Mouse (Mus musculus) intestine, embryonic 15.5 days (tissue): ENCODE measurements at regions not wholly inside any gene's neighbourhood (a gene's known extent, or its start where the extent isn't known, plus 50 kb on each side); places are given as distances from the start of the nearest gene placed in this dataset.

Experiments used
- ATAC-seq: fragments of 200-750 bp; cut with Nextera tagmentation; 2 replicates; pipeline ENCODE4 v1.8.0; 2017; ENCODE audit warnings: moderate TSS enrichment, moderate library complexity
- H3K27ac ChIP-seq: fragments of 300-500 bp; sonication (generic); 2 replicates; pipeline ENCODE4 v1.5.1; 2015; ENCODE audit warnings: mild to moderate bottlenecking, inconsistent platforms
- H3K27me3 ChIP-seq: fragments of 300-500 bp; sonication (generic); replicated peaks from 2 replicates; pipeline ENCODE4 v1.6.1; 2015; ENCODE audit warnings: inconsistent platforms
- H3K36me3 ChIP-seq: fragments of 300-500 bp; sonication (generic); 2 replicates; pipeline ENCODE4 v1.6.1; 2015; ENCODE audit warnings: inconsistent platforms
- H3K4me1 ChIP-seq: fragments of 300-500 bp; sonication (generic); replicated peaks from 2 replicates; pipeline ENCODE4 v1.6.1; 2015; ENCODE audit warnings: inconsistent platforms
- H3K4me2 ChIP-seq: fragments of 300-500 bp; sonication (generic); replicated peaks from 2 replicates; pipeline ENCODE4 v1.6.1; 2015; ENCODE audit warnings: mild to moderate bottlenecking, inconsistent platforms
- H3K4me3 ChIP-seq: fragments of 300-500 bp; sonication (generic); replicated peaks from 2 replicates; pipeline ENCODE4 v1.5.1; 2015; ENCODE audit warnings: inconsistent platforms
- H3K9ac ChIP-seq: fragments of 300-500 bp; sonication (generic); 2 replicates; pipeline ENCODE4 v1.6.1; 2015; ENCODE audit warnings: inconsistent platforms
- H3K9me3 ChIP-seq: fragments of 300-500 bp; sonication (generic); 2 replicates; pipeline ENCODE4 v1.6.1; 2016; ENCODE audit warnings: inconsistent platforms
- whole genome bisulfite sequencing: fragments of 180-500 bp; shearing (Covaris S2); methylation state at CpG from one replicate; pipeline ENCODE4 v1.1.7; 2015; 5-methylcytosine and 5-hydroxymethylcytosine counted together

GRCm38 (mm10) chr14:98768845-98769244, 225.3 kb downstream of the Rpl36a-ps1 start:
- 79% methylated on average over 2 of the region's 2 CpGs for WGBS
- no peak overlapping the region for H3K9ac ChIP-seq
- H3K27ac ChIP-seq, result no peak overlapping the region

GRCm38 (mm10) chr14:98767481-98767880, 226.6 kb downstream of the Rpl36a-ps1 start:
- H3K27me3 ChIP-seq, result no peaks in the 10 kb centered on the region
- no peak overlapping the region for H3K4me3 ChIP-seq
- WGBS, result 87% methylated on average over 7 of the region's 7 CpGs
- H3K4me2 ChIP-seq, result no peak overlapping the region
- H3K36me3 ChIP-seq, result no peaks in the 10 kb centered on the region
- H3K4me1 ChIP-seq, result no peaks in the 10 kb centered on the region
- H3K27ac ChIP-seq, result no peak overlapping the region
- no peak overlapping the region for H3K9ac ChIP-seq
- ATAC-seq, result no peak
- H3K9me3 ChIP-seq, result no peaks in the 10 kb centered on the region

More at GRCm38 (mm10) chr14:98768845-98769244, 225.3 kb downstream of the Rpl36a-ps1 start:
- Histone ChIP-seq H3K4me3 (no peak overlapping the region), H3K36me3 (no peaks in the 10 kb centered on the region), H3K4me1 (no peaks in the 10 kb centered on the region), H3K9me3 (no peaks in the 10 kb centered on the region), H3K4me2 (no peak overlapping the region), H3K27me3 (no peaks in the 10 kb centered on the region)
- no peak for ATAC-seq

GRCm38 (mm10) chr14:98765358-98765757, 228.8 kb downstream of the Rpl36a-ps1 start:
- no peak overlapping the region for H3K9ac ChIP-seq
- H3K4me1 ChIP-seq, result no peaks in the 10 kb centered on the region
- H3K27ac ChIP-seq, result no peak overlapping the region
- no peak overlapping the region for H3K4me3 ChIP-seq
- H3K36me3 ChIP-seq, result no peaks in the 10 kb centered on the region
- no peaks in the 10 kb centered on the region for H3K9me3 ChIP-seq
- H3K27me3 ChIP-seq, result no peaks in the 10 kb centered on the region
- H3K4me2 ChIP-seq, result no peak overlapping the region
- no peak for ATAC-seq

- Histone ChIP-seq H3K36me3 (no peaks in the 10 kb centered on the region), H3K27ac (no peak overlapping the region), H3K27me3 (no peaks in the 10 kb centered on the region), H3K4me2 (no peak overlapping the region), H3K4me3 (no peak overlapping the region), H3K9ac (no peak overlapping the region), H3K4me1 (no peaks in the 10 kb centered on the region), H3K9me3 (no peaks in the 10 kb centered on the region)
- 90% methylated on average over 6 of the region's 6 CpGs for WGBS
- no peak for ATAC-seq
Measured at GRCm38 (mm10) chr14:98750766-98751165, 243.4 kb downstream of the Rpl36a-ps1 start.

GRCm38 (mm10) chr14:98749086-98750027, 244.8 kb downstream of the Rpl36a-ps1 start:
- H3K36me3 ChIP-seq, result no peaks in the 10 kb centered on the region

GRCm38 (mm10) chr14:98747159-98747775, 246.9 kb downstream of the Rpl36a-ps1 start:
- 34% methylated on average over 16 of the region's 16 CpGs for WGBS

More at GRCm38 (mm10) chr14:98749086-98750027, 244.8 kb downstream of the Rpl36a-ps1 start:
- ATAC-seq, result no peak
- Histone ChIP-seq H3K4me3 (no peak overlapping the region), H3K9ac (no peak overlapping the region), H3K9me3 (no peaks in the 10 kb centered on the region), H3K4me1 (no peaks in the 10 kb centered on the region), H3K27ac (no peak overlapping the region), H3K4me2 (no peak overlapping the region), H3K27me3 (no peaks in the 10 kb centered on the region)
- WGBS, result 75% methylated on average over 14 of the region's 14 CpGs

GRCm38 (mm10) chr14:98730375-98730774, 263.7 kb downstream of the Rpl36a-ps1 start:
- no peak for ATAC-seq
- WGBS, result 88% methylated on average over 3 of the region's 3 CpGs
- H3K9ac ChIP-seq, result no peak overlapping the region

More at GRCm38 (mm10) chr14:98747159-98747775, 246.9 kb downstream of the Rpl36a-ps1 start:
- peak; percentile 73 for ATAC-seq
- no peaks in the 10 kb centered on the region for H3K36me3 ChIP-seq
- H3K4me3 ChIP-seq, result no peak overlapping the region
- H3K9me3 ChIP-seq, result no peaks in the 10 kb centered on the region
- no peaks in the 10 kb centered on the region for H3K27me3 ChIP-seq
- H3K4me2 ChIP-seq, result no peak overlapping the region
- no peak overlapping the region for H3K27ac ChIP-seq
- no peak overlapping the region for H3K9ac ChIP-seq
- no peaks in the 10 kb centered on the region for H3K4me1 ChIP-seq

GRCm38 (mm10) chr14:98728863-98729262, 265.3 kb downstream of the Rpl36a-ps1 start:
- no peak overlapping the region for H3K9ac ChIP-seq
- no peak overlapping the region for H3K27ac ChIP-seq
- H3K9me3 ChIP-seq, result no peaks in the 10 kb centered on the region
- no peaks in the 10 kb centered on the region for H3K4me1 ChIP-seq
- no peak overlapping the region for H3K4me2 ChIP-seq
- no peak for ATAC-seq
- H3K36me3 ChIP-seq, result no peaks in the 10 kb centered on the region
- WGBS, result 65% methylated on average over 2 of the region's 2 CpGs
- no peak overlapping the region for H3K4me3 ChIP-seq
- H3K27me3 ChIP-seq, result no peaks in the 10 kb centered on the region

More at GRCm38 (mm10) chr14:98730375-98730774, 263.7 kb downstream of the Rpl36a-ps1 start:
- Histone ChIP-seq H3K4me2 (no peak overlapping the region), H3K9me3 (no peaks in the 10 kb centered on the region), H3K27me3 (no peaks in the 10 kb centered on the region), H3K27ac (no peak overlapping the region), H3K4me3 (no peak overlapping the region), H3K4me1 (no peaks in the 10 kb centered on the region), H3K36me3 (no peaks in the 10 kb centered on the region)

- no peak overlapping the region for H3K4me2 ChIP-seq
- ATAC-seq, result no peak
Measured at GRCm38 (mm10) chr14:98722481-98722880, 271.6 kb downstream of the Rpl36a-ps1 start.

GRCm38 (mm10) chr14:98721033-98721432, 273.1 kb downstream of the Rpl36a-ps1 start:
- 88% methylated on average over 2 of the region's 2 CpGs for WGBS
- Histone ChIP-seq H3K4me1 (no peaks in the 10 kb centered on the region), H3K4me3 (no peak overlapping the region), H3K27me3 (no peaks in the 10 kb centered on the region), H3K27ac (no peak overlapping the region), H3K4me2 (no peak overlapping the region), H3K9ac (no peak overlapping the region), H3K36me3 (no peaks in the 10 kb centered on the region), H3K9me3 (no peaks in the 10 kb centered on the region)
- ATAC-seq, result no peak

More at GRCm38 (mm10) chr14:98722481-98722880, 271.6 kb downstream of the Rpl36a-ps1 start:
- WGBS, result 73% methylated on average over 9 of the region's 9 CpGs
- Histone ChIP-seq H3K4me3 (no peak overlapping the region), H3K9ac (no peak overlapping the region), H3K36me3 (no peaks in the 10 kb centered on the region), H3K9me3 (no peaks in the 10 kb centered on the region), H3K27me3 (no peaks in the 10 kb centered on the region), H3K27ac (no peak overlapping the region), H3K4me1 (no peaks in the 10 kb centered on the region)

GRCm38 (mm10) chr14:98708045-98708444, 286.1 kb downstream of the Rpl36a-ps1 start:
- WGBS, result 71% methylated on average over 2 of the region's 2 CpGs
- no peaks in the 10 kb centered on the region for H3K4me1 ChIP-seq
- no peak overlapping the region for H3K9ac ChIP-seq
- no peak overlapping the region for H3K27ac ChIP-seq
- ATAC-seq, result no peak
- no peaks in the 10 kb centered on the region for H3K9me3 ChIP-seq
- H3K4me2 ChIP-seq, result no peak overlapping the region
- no peak overlapping the region for H3K4me3 ChIP-seq
- no peaks in the 10 kb centered on the region for H3K27me3 ChIP-seq
- no peaks in the 10 kb centered on the region for H3K36me3 ChIP-seq

GRCm38 (mm10) chr14:98707574-98707973, 286.5 kb downstream of the Rpl36a-ps1 start:
- H3K36me3 ChIP-seq, result no peaks in the 10 kb centered on the region
- H3K4me3 ChIP-seq, result no peak overlapping the region
- no peak overlapping the region for H3K9ac ChIP-seq
- H3K4me1 ChIP-seq, result no peaks in the 10 kb centered on the region
- H3K9me3 ChIP-seq, result no peaks in the 10 kb centered on the region
- H3K4me2 ChIP-seq, result no peak overlapping the region
- H3K27ac ChIP-seq, result no peak overlapping the region
- H3K27me3 ChIP-seq, result no peaks in the 10 kb centered on the region
- no peak for ATAC-seq
- WGBS, result 84% methylated on average over 4 of the region's 4 CpGs
